20 mouse cellular contexts compared by ENCODE assay signal in genomic region chr10:24961889-24962288, GRCm38 (mm10). TPM values are rescaled to one million over a fixed set of nuclear protein-coding genes. Genes with fewer than 3 reads are reported as not detected.
"Had no signal": no experiment of that assay in that cellular context is flagged by ENCODE, and none has a peak within 500 bp of the region (broad histone marks: within the 10 kb centered on the region; RNA-seq: fewer than 3 reads in every experiment).

No protein-coding gene starts in this region.

- H3K4me1 ChIP-seq: megakaryocyte, embryonic 14.5 days had no signal

- ATAC-seq: liver, postnatal 0 days had no signal

- H3K27ac ChIP-seq: limb, embryonic 12.5 days; limb, embryonic 15.5 days; liver, embryonic 14.5 days; midbrain, embryonic 10.5 days; midbrain, embryonic 13.5 days; neural tube, embryonic 13.5 days had no signal

- H3K9me3 ChIP-seq: limb, embryonic 12.5 days; limb, embryonic 15.5 days; megakaryocyte, embryonic 14.5 days; midbrain, embryonic 10.5 days; midbrain, embryonic 13.5 days; neural tube, embryonic 13.5 days had no signal

- H3K36me3 ChIP-seq: limb, embryonic 12.5 days; limb, embryonic 15.5 days; midbrain, embryonic 10.5 days; midbrain, embryonic 13.5 days; neural tube, embryonic 13.5 days had no signal

- H3K9ac ChIP-seq: limb, embryonic 12.5 days; limb, embryonic 15.5 days; liver, embryonic 14.5 days; liver, postnatal 0 days; lung, embryonic 14.5 days; midbrain, embryonic 13.5 days; neural tube, embryonic 13.5 days had no signal

- H3K27me3 ChIP-seq: midbrain, embryonic 13.5 days had no signal

- DNase-seq: kidney, adult 18-20 months; kidney, adult 9 months; kidney, postnatal 14 days; kidney, postnatal 4 days; left cerebral cortex, postnatal 4 days; liver, postnatal 0 days; lung, embryonic 14.5 days; thymus, adult 2 months; thymus, postnatal 14 days; thymus, postnatal 4 days had no signal

- H3K4me3 ChIP-seq: limb, embryonic 12.5 days; limb, embryonic 15.5 days; megakaryocyte, embryonic 14.5 days; midbrain, embryonic 10.5 days; midbrain, embryonic 13.5 days; myocyte; neural tube, embryonic 13.5 days had no signal

- H3K4me2 ChIP-seq: limb, embryonic 12.5 days; limb, embryonic 15.5 days; liver, embryonic 11.5 days; lung, embryonic 14.5 days; midbrain, embryonic 13.5 days; neural tube, embryonic 13.5 days had no signal

RNA-seq across cellular contexts. Expression of gene Arg1, which starts 34.6 kb away (rescaled TPM):
- polyA plus RNA-seq: myocyte; spleen, adult 2 months had no signal
